Mouse (Mus musculus) brown adipose tissue, adult 24 weeks (tissue): ENCODE results near the gene Grb7. TPM values are rescaled to one million over a fixed set of nuclear protein-coding genes. Genes with fewer than 3 reads are reported as not detected.

ENCODE experiments used
- H3K27ac ChIP-seq: fragments of 200-500 bp; replicated peaks from 2 replicates; pipeline ENCODE4 v1.5.1; 2012; ENCODE audit warnings: low read depth, mild to moderate bottlenecking, low read length
- H3K4me1 ChIP-seq: fragments of 200-500 bp; 2 replicates; pipeline ENCODE4 v1.6.1; 2012; ENCODE audit warnings: low read length, mixed read lengths; ENCODE audit not compliant: control insufficient read depth, insufficient read depth, insufficient read length
- H3K4me3 ChIP-seq: fragments of 200-500 bp; 2 replicates; pipeline ENCODE4 v1.5.1; 2012; ENCODE audit warnings: low read depth, mild to moderate bottlenecking, low read length, moderate library complexity; ENCODE audit not compliant: insufficient read depth
- polyA plus RNA-seq: library from polyadenylated mRNA; stranded (reverse); fragments of >200 nt; gene quantifications from 2 replicates; pipeline ENCODE4 v1.2.4, GENCODE M21; 2012; ENCODE audit not compliant: missing spikeins, insufficient read depth, insufficient read length

Grb7 gene
- polyA plus RNA-seq, 1 experiment, result 0.59 TPM

- Histone ChIP-seq H3K4me1 (no peaks in the 10 kb centered on the region), H3K4me3 (no peak overlapping the region), H3K27ac (no peak overlapping the region)
Observed at GRCm38 (mm10) chr11:98473916-98474479, 27.8 kb downstream of the Grb7 start.

- H3K4me1 ChIP-seq, result no peaks in the 10 kb centered on the region
- no peak overlapping the region for H3K27ac ChIP-seq
- no peak overlapping the region for H3K4me3 ChIP-seq
Observed at GRCm38 (mm10) chr11:98474967-98475366, 28.8 kb downstream of the Grb7 start.

- no peak overlapping the region for H3K4me3 ChIP-seq
- H3K4me1 ChIP-seq, result no peaks in the 10 kb centered on the region
- H3K27ac ChIP-seq, result no peak overlapping the region
Observed at GRCm38 (mm10) chr11:98475630-98476433, 29.6 kb downstream of the Grb7 start.

- Histone ChIP-seq H3K27ac (no peak overlapping the region), H3K4me3 (no peak overlapping the region), H3K4me1 (no peaks in the 10 kb centered on the region)
Observed at GRCm38 (mm10) chr11:98476434-98476807, 30.2 kb downstream of the Grb7 start.

GRCm38 (mm10) chr11:98477011-98477701 lies 31.0 kb downstream of the Grb7 start:
- Histone ChIP-seq H3K4me1 (no peaks in the 10 kb centered on the region), H3K4me3 (no peak overlapping the region), H3K27ac (no peak overlapping the region)

- Histone ChIP-seq H3K27ac (no peak overlapping the region), H3K4me3 (no peak overlapping the region), H3K4me1 (no peaks in the 10 kb centered on the region)
Observed at GRCm38 (mm10) chr11:98479026-98479939, 33.1 kb downstream of the Grb7 start.

GRCm38 (mm10) chr11:98479940-98480497 lies 33.8 kb downstream of the Grb7 start:
- H3K4me1 ChIP-seq, result no peaks in the 10 kb centered on the region
- H3K4me3 ChIP-seq, result no peak overlapping the region
- H3K27ac ChIP-seq, result no peak overlapping the region

- H3K4me1 ChIP-seq, result no peaks in the 10 kb centered on the region
- H3K27ac ChIP-seq, result no peak overlapping the region
- H3K4me3 ChIP-seq, result no peak overlapping the region
Observed at GRCm38 (mm10) chr11:98481231-98481630, 35.0 kb downstream of the Grb7 start.

- H3K4me1 ChIP-seq, result no peaks in the 10 kb centered on the region
- H3K27ac ChIP-seq, result no peak overlapping the region
- no peak overlapping the region for H3K4me3 ChIP-seq
Observed at GRCm38 (mm10) chr11:98482067-98482466, 35.9 kb downstream of the Grb7 start.

GRCm38 (mm10) chr11:98485749-98486148 lies 39.6 kb downstream of the Grb7 start:
- H3K27ac ChIP-seq, result no peak overlapping the region
- no peak overlapping the region for H3K4me3 ChIP-seq
- H3K4me1 ChIP-seq, result no peaks in the 10 kb centered on the region

GRCm38 (mm10) chr11:98487526-98488040 lies 41.4 kb downstream of the Grb7 start:
- Histone ChIP-seq H3K27ac (no peak overlapping the region), H3K4me1 (no peaks in the 10 kb centered on the region), H3K4me3 (no peak overlapping the region)

- no peaks in the 10 kb centered on the region for H3K4me1 ChIP-seq
- no peak overlapping the region for H3K4me3 ChIP-seq
- H3K27ac ChIP-seq, result no peak overlapping the region
Observed at GRCm38 (mm10) chr11:98488540-98489234, 42.5 kb downstream of the Grb7 start.

- Histone ChIP-seq H3K4me1 (no peaks in the 10 kb centered on the region), H3K4me3 (no peak overlapping the region), H3K27ac (no peak overlapping the region)
Observed at GRCm38 (mm10) chr11:98491571-98491970, 45.4 kb downstream of the Grb7 start.

GRCm38 (mm10) chr11:98492959-98493358 lies 46.8 kb downstream of the Grb7 start:
- H3K27ac ChIP-seq, result no peak overlapping the region
- H3K4me3 ChIP-seq, result no peak overlapping the region
- H3K4me1 ChIP-seq, result no peaks in the 10 kb centered on the region; the same call in 1 of the 2 replicates
